Mouse (Mus musculus) cortical plate, adult 2 months (tissue): Measurements from ENCODE around the gene Selenbp2. TPM values are rescaled to one million over a fixed set of nuclear protein-coding genes. Genes with fewer than 3 reads are reported as not detected.
"Not testable (repeated sequence)": the region's sequence is repeated elsewhere in the genome, so short reads cannot be mapped to it uniquely, and the experiment has no call there.

ENCODE experiments used
- H3K27ac ChIP-seq: fragments of 200-500 bp; 2 replicates; pipeline ENCODE4 v1.5.1; 2012; ENCODE audit warnings: low read length, control low read depth, inconsistent platforms; ENCODE audit not compliant: insufficient read depth
- H3K4me1 ChIP-seq: fragments of 200-500 bp; 2 replicates; pipeline ENCODE4 v1.6.1; 2011; ENCODE audit warnings: low read length; ENCODE audit not compliant: control insufficient read depth, insufficient read depth
- H3K4me3 ChIP-seq: fragments of 200-500 bp; 2 replicates; pipeline ENCODE4 v1.5.1; 2011; ENCODE audit warnings: mild to moderate bottlenecking, low read length, control low read depth; ENCODE audit not compliant: insufficient read depth
- CTCF ChIP-seq: fragments of 200-500 bp; IDR thresholded peaks from 2 replicates; pipeline ENCODE4 v1.5.1; 2011; ENCODE audit warnings: mild to moderate bottlenecking, control low read depth, low read length; ENCODE audit not compliant: insufficient read depth; ENCODE audit errors: extremely low read depth
- POLR2A ChIP-seq: fragments of 200-500 bp; IDR thresholded peaks from 2 replicates; pipeline ENCODE4 v1.6.1; 2011; ENCODE audit warnings: mild to moderate bottlenecking, low read length, control low read depth; ENCODE audit not compliant: insufficient read depth; ENCODE audit errors: extremely low read depth
- polyA plus RNA-seq: library from polyadenylated mRNA; depleted of rRNA; stranded (reverse); fragments of >200 nt; gene quantifications from 2 replicates; pipeline ENCODE4 v1.2.3, GENCODE M21; 2012; rRNA removed

Selenbp2 gene
- 0.13 TPM in 1 of 2 replicates, not detected in the other for polyA plus RNA-seq

- H3K4me3 ChIP-seq: no peak within 1 kb of the TSS
- TF ChIP-seq CTCF: no peak
- no peak for TF ChIP-seq POLR2A
- no peak within 1 kb of the TSS for H3K27ac ChIP-seq
- H3K4me1 ChIP-seq: no peaks in the 10 kb centered on the region
Observed at GRCm38 (mm10) chr3:94693329-94693825, at the start of gene Selenbp2. TSS of gene Selenbp2 (plus strand) at chr3:94693556.

DNA sequence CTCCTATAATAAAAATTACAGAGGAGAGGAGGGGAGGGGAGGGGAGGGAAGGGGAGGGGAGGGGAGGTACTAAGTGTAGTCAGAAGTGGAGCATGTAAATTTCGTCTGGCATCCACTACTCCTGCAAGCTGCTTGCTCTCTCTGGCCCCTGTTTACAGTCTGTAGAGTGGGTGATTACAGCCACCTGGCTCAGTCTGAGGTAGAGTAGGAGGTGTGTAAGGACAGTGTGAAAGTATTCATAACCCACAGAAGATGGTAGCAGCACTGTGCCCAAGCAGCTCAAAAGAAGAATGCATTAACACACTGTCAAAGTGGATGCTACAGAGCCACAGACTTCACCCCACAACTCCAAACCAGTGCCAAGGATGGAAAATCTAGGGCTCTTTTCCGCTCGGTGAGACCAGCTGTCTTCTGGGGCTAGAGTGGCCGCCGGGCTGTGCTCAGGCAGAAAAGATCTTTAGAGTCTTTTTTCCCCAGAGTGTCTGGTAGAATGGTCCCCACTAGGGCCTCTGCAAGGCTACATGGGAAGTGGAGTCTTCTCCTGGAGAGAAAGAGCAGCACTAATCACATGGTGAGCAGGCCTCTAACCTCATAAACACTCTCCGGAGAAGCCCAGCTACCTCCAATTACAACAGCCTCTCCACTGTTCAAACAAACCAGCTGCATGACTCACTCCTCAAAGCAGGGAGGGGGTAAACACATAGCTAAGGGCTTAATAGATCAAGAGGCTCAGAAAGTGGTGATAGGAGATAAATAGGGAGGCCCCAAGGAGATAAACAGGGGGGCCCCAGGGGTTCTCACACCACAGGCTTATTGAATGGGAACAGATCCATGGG, 44.4 kb upstream of the Selenbp2 start:
- Histone ChIP-seq H3K4me1 (no peaks in the 10 kb centered on the region), H3K27ac (no peak overlapping the region), H3K4me3 (no peak overlapping the region)
- TF ChIP-seq CTCF: no peak
- TF ChIP-seq POLR2A: no peak

DNA sequence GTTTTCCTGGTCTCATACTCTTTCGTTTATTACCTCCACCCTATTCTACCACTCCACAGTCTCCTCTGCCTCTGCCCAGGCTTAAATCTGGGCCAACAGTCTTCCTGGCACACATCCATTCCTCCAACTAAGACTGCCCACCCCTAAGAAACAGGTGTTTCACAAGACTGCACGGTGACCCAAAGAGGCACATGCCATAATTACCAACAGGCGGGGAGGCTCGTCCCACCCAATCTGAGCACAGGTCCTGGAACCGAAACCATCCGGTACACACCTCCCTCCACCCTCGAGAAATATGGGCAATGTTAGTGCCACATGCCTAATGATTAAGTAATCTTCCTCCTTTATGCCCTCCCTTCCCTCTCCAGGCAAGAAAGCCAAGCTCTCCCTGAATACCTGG, 42.9 kb upstream of the Selenbp2 start:
- H3K27ac ChIP-seq: no peak overlapping the region
- TF ChIP-seq CTCF (no peak), POLR2A (no peak)
- no peak overlapping the region for H3K4me3 ChIP-seq
- H3K4me1 ChIP-seq: no peaks in the 10 kb centered on the region

DNA sequence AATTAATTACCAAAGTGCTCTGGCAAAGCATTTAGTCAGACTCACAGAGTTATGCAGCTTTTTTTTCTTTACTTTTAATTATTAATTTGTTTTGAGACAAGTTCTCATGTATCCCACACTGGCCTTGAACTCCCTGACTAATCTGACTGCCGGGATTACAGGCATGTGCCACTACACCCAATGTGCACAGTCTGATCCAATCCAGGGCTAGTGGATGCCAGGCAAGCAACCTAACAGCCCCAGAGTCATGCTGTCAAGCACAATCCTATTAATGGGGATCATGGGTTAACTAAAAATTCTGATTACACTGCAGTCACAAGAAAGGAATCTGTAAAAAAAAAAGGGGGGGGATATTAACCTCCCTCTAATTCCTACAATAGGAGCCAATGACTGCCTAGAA, 39.4 kb upstream of the Selenbp2 start:
- H3K27ac ChIP-seq, H3K4me3 ChIP-seq, H3K4me1 ChIP-seq: not testable (repeated sequence)

DNA sequence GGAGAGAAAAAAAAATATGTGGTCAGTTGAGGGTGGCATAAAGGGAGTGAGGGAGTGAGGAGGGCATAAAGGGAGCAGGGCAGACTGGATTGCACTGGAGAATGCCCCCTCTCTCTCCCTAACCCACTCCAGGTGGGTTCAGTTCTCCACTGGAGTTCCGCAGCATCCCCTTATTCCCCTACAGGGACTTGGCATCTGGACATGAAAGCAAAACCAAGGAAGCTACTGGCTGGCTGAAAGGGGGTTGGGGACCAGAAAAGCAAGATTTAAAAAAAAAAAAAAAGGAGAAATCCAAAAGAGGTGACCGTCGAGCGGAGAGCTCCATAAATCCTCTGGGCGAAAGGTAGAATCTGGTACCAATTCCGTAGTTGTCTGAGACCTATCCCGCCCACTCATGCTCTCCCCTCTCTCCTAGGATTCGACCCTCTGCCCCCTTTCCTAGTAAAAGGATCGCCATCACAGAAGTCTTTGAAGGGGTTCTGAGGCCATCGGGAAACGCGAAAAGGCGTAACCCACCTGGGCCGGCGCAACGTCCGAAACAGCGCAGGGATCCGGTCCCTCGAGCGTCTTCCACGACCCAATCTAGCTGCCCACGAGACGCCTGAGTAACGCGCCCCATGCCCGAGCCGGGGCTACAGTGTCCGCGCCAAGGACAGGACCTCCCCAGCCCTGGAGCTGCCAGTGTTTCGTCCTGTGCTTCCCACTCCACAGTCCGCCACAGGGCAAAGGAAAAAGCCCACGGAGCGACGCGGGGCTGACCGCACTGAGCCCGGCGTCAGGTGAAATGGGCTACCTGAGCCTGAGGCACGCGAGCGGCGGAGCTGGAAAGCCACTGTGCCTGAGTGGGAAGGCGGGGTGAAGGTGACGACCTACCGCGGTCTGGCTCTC, 35.3 kb upstream of the Selenbp2 start:
- 0 out of 2 replicates have a peak overlapping the region, but pooled peaks have one; percentile 16 for H3K4me3 ChIP-seq
- H3K4me1 ChIP-seq: not testable (repeated sequence)

GRCm38 (mm10) chr3:94658740-94659095, 34.6 kb upstream of the Selenbp2 start, which contains the start of gene Tuft1:
TSS of gene Tuft1 (minus strand) at chr3:94658872.
- H3K4me3 ChIP-seq: 0 out of 2 replicates have a peak within 1 kb of the TSS, but pooled peaks have one; percentile 16
- H3K4me1 ChIP-seq, H3K27ac ChIP-seq: not testable (repeated sequence)

More for the DNA sequence above, 35.3 kb upstream of the Selenbp2 start:
- H3K27ac ChIP-seq: not testable (repeated sequence)

- not testable (repeated sequence) for H3K27ac ChIP-seq, H3K4me1 ChIP-seq
- 0 out of 2 replicates have a peak overlapping the region, but pooled peaks have one; percentile 2 for H3K4me3 ChIP-seq
Observed at GRCm38 (mm10) chr3:94659142-94659748, 34.1 kb upstream of the Selenbp2 start.

- H3K4me3 ChIP-seq, H3K4me1 ChIP-seq, H3K27ac ChIP-seq: not testable (repeated sequence)
Observed at GRCm38 (mm10) chr3:94660841-94661240, 32.5 kb upstream of the Selenbp2 start.

DNA sequence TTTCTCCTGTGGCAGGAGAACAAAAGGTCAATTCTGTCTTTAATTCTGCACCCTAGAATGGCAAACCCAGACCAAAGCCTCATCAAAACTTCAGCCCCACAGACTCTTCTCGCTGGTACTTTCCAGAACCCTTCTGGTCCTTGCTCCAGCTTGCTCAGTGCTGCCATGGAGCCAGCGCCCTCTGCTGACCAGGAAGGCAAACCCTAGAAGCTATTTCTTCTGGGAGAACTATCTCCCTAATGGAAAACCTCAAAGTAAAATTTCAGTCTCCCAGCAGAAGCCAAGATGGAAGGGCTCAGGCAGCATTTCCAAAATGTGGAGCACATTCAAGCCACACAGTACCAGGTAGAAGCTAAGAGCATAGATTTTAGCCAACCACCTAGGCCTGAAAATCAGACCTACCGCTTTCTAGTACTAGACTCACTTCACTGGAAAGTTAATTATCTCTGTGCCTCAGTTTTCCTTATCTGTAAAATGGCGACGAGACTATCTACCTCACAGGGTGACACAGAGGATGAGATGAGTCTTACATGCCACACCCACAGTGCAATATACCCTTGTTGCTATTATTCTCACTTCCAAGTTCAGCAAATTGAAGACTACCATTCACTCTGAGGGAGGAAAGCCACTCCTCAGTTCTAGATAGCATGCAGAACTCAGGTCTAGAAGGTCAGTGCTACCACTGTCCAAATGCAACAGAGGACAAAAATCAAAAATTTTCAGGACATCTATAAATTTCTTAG, 28.1 kb upstream of the Selenbp2 start:
- not testable (repeated sequence) for H3K4me3 ChIP-seq, H3K27ac ChIP-seq, H3K4me1 ChIP-seq

DNA sequence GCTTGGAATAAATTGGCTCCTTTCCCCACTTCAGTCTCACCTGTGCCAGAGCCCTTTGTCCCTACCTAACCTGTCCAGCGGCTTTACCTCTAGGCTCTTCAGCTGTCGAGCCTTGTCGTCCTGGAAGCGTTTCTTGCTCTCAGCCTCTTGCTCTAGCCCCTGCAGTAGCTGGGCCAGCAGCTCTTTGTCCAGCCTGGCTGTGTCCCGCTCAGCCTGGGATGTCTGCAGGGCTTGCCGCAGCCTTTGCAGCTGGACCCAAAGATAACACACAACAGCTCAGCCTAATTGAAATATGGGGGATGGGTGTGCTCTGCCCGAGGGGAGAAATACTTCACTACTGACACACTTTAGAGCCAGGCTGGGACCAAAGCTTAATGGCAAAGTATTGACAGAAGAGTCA, 27.5 kb upstream of the Selenbp2 start:
- not testable (repeated sequence) for H3K4me3 ChIP-seq, H3K27ac ChIP-seq, H3K4me1 ChIP-seq

DNA sequence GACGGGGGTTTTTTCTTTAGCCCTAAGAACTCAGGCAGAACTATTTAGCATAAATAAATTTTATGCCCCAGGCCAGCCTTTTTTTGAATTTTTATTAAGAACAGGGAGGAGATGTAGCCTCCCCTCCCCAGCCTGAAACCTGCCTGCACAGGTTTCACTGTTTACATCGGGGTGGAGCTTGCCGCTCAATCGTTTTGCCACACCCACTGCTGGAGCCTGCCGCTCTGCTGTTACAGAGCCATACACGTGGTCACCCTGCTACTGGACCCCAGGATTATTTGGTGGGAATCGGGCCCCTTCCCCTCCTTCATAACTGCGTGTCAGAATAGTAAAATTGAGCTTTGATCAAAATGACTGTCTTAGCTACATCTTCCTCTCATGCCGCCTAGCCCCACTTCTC, 18.3 kb upstream of the Selenbp2 start:
- not testable (repeated sequence) for H3K4me1 ChIP-seq, H3K4me3 ChIP-seq, H3K27ac ChIP-seq
